Comparison of ENCODE assay signal across 8 mouse cellular contexts in genomic region chr8:83721405-83722025, GRCm38 (mm10). TPM values are rescaled to one million over a fixed set of nuclear protein-coding genes. Genes with fewer than 3 reads are reported as not detected.
A peak's percentile ranks its signal among the peaks of the same experiment; 100 is the strongest.
DNase-seq lines count a peak whose midpoint lies in the region; ATAC-seq and TF ChIP-seq lines count a peak whose summit lies in the region.

No protein-coding gene starts in this region.

- no peaks in the 10 kb centered on the region for H3K9me3 ChIP-seq in kidney, postnatal 0 days (replicated peaks; ENCODE audit: low read length)

- intact Hi-C loops in gastrocnemius, postnatal 36 days (cut with DNase I) = no loop called here

- H3K27me3 ChIP-seq in kidney, postnatal 0 days (ENCODE audit: insufficient read depth, low read length) = no peaks in the 10 kb centered on the region
- no peaks in the 10 kb centered on the region for H3K27me3 ChIP-seq in myocyte (ENCODE audit: control insufficient read depth, insufficient read depth, insufficient read length)

- H3K36me3 ChIP-seq in kidney, postnatal 0 days (ENCODE audit: insufficient read depth, low read length) = peaks cover 66% of the 10 kb centered on the region
- peaks cover 48% of the 10 kb centered on the region for H3K36me3 ChIP-seq in myocyte (ENCODE audit: control insufficient read depth, insufficient read depth)

- peaks cover 37% of the 10 kb centered on the region for H3K79me2 ChIP-seq in myocyte (ENCODE audit: control insufficient read depth, insufficient read depth)

- H3ac ChIP-seq in myocyte (ENCODE audit: control insufficient read depth, insufficient read length) = no peak overlapping the region

- TF ChIP-seq POLR2A in myocyte (IDR thresholded peaks at IDR 0.05; ENCODE audit: insufficient read length, low read depth) = peak; percentile 55

- no peak overlapping the region for H3K4me2 ChIP-seq in kidney, postnatal 0 days (ENCODE audit: low read length)
- no peak overlapping the region for H3K4me2 ChIP-seq in myocyte (ENCODE audit: low read depth)

- DNase-seq in gastrocnemius, postnatal 10 days = peak; percentile 48
- no peak for DNase-seq in gastrocnemius, adult 18-20 months (ENCODE audit: low spot score)
- peak; percentile 44 to 62 for DNase-seq in gastrocnemius, postnatal 36 days
- peak; percentile 45 for DNase-seq in kidney, postnatal 0 days (ENCODE audit: low spot score)
- no peak for DNase-seq in cerebellum, adult 9-11 months
- DNase-seq in layer of hippocampus, adult 18-20 months (ENCODE audit: low spot score in 2 of 2) = no peak
- no peak for DNase-seq in layer of hippocampus, adult 11-12 months (ENCODE audit: low spot score)

- H3K27ac ChIP-seq in kidney, postnatal 0 days = no peak overlapping the region

- H3K4me1 ChIP-seq in kidney, postnatal 0 days (replicated peaks; ENCODE audit: insufficient read depth, low read length) = 0 out of 2 replicates have a peak, but pooled peaks cover 2% of the 10 kb centered on the region

- no peak overlapping the region for H3K4me3 ChIP-seq in kidney, postnatal 0 days (replicated peaks; ENCODE audit: low read depth, low read length)
- H3K4me3 ChIP-seq in myocyte = no peak overlapping the region

- no peak for ATAC-seq in kidney, postnatal 0 days (replicated peaks; ENCODE audit: low FRiP score, low read depth)

- WGBS in kidney, postnatal 0 days = 83% methylated on average over 25 of the region's 25 CpGs

- no peak for TF ChIP-seq CTCF in kidney, postnatal 0 days (IDR thresholded peaks at IDR 0.05; ENCODE audit: low read depth)

- H3K9ac ChIP-seq in kidney, postnatal 0 days (ENCODE audit: low read depth, low read length) = no peak overlapping the region

TF ChIP-seq in myocyte, 11 proteins besides CTCF, POLR2A, EP300 and RAD21:
- TF ChIP-seq MYOG (IDR thresholded peaks at IDR 0.05; ENCODE audit: control insufficient read depth in 1 of 3, insufficient read depth in 1 of 3, insufficient read length in 2 of 3, low read depth in 2 of 3) (no peak), POLR2AphosphoS2 (IDR thresholded peaks at IDR 0.05; ENCODE audit: insufficient read length, low read depth) (peak; percentile 64), CEBPB (IDR thresholded peaks at IDR 0.05; ENCODE audit: insufficient read depth, poor library complexity, severe bottlenecking) (no peak), MYOD1 (IDR thresholded peaks at IDR 0.05; ENCODE audit: control insufficient read depth in 1 of 3, insufficient read length in 2 of 3, low read depth in 2 of 3) (no peak)

RNA-seq across cellular contexts. Expression of gene Ddx39, which starts 6.5 kb away (rescaled TPM):
- 10 to 100 TPM; 19.4 to 20.6 TPM for total RNA-seq in gastrocnemius, postnatal 10 days (2021)
- 10 to 100 TPM; 10.0 to 11.1 TPM for total RNA-seq in gastrocnemius, adult 18-20 months (2021)
- total RNA-seq in gastrocnemius, postnatal 36 days (2021) = 10 to 100 TPM; 11.3 to 12.0 TPM
- polyA plus RNA-seq in kidney, postnatal 0 days (2015; fragmentation: Nextera tagmentation; extraction: Ambion mirVana) = 110 and 128 TPM in 2 replicates
- 113 TPM for polyA plus RNA-seq in myocyte (2012; fragmentation: generic; extraction: Trizol)
- 10 to 100 TPM; 14.9 to 16.8 TPM for total RNA-seq in layer of hippocampus, adult 18-20 months (2021)

RNA-seq across cellular contexts. Expression of gene Adgre5, which starts 19.6 kb away (rescaled TPM):
- 10 to 100 TPM; 40.6 to 59.8 TPM for total RNA-seq in gastrocnemius, postnatal 10 days (2021)
- 10 to 100 TPM; 16.9 to 22.9 TPM for total RNA-seq in gastrocnemius, adult 18-20 months (2021)
- total RNA-seq in gastrocnemius, postnatal 36 days (2021) = 10 to 100 TPM; 21.9 to 22.5 TPM
- 37.8 and 40.8 TPM in 2 replicates for polyA plus RNA-seq in kidney, postnatal 0 days (2015; fragmentation: Nextera tagmentation; extraction: Ambion mirVana)
- 137 TPM for polyA plus RNA-seq in myocyte (2012; fragmentation: generic; extraction: Trizol)
- total RNA-seq in layer of hippocampus, adult 18-20 months (2021) = 10 to 100 TPM in 1 of 2 experiments, 1 to 10 TPM in 1; 8.8 to 10.5 TPM

RNA-seq across cellular contexts. Expression of gene Pkn1, which starts 22.5 kb away (rescaled TPM):
- total RNA-seq in gastrocnemius, postnatal 10 days (2021) = 10 to 100 TPM; 53.4 to 54.7 TPM
- total RNA-seq in gastrocnemius, adult 18-20 months (2021) = 10 to 100 TPM; 23.0 to 24.3 TPM
- total RNA-seq in gastrocnemius, postnatal 36 days (2021) = 10 to 100 TPM; 30.6 to 33.7 TPM
- 31.0 and 33.2 TPM in 2 replicates for polyA plus RNA-seq in kidney, postnatal 0 days (2015; fragmentation: Nextera tagmentation; extraction: Ambion mirVana)
- 34.1 TPM for polyA plus RNA-seq in myocyte (2012; fragmentation: generic; extraction: Trizol)
- 10 to 100 TPM; 43.5 to 46.1 TPM for total RNA-seq in layer of hippocampus, adult 18-20 months (2021)

RNA-seq across cellular contexts. Expression of gene Ptger1, which starts 55.0 kb away (rescaled TPM):
- total RNA-seq in gastrocnemius, postnatal 10 days (2021) = under 1 TPM; 0.14 to 0.38 TPM
- total RNA-seq in gastrocnemius, adult 18-20 months (2021) = under 1 TPM in 1 of 2 experiments, not detected in 1; 0.09 TPM
- under 1 TPM; 0.10 to 0.12 TPM for total RNA-seq in gastrocnemius, postnatal 36 days (2021)
- polyA plus RNA-seq in kidney, postnatal 0 days (2015; fragmentation: Nextera tagmentation; extraction: Ambion mirVana) = 9.4 and 9.8 TPM in 2 replicates
- polyA plus RNA-seq in myocyte (2012; fragmentation: generic; extraction: Trizol) = 0.78 TPM
- total RNA-seq in layer of hippocampus, adult 18-20 months (2021) = under 1 TPM; 0.57 to 0.79 TPM

Comparison
In these comparisons a context has a peak if more than half of its experiments do, and no peak if none do; other contexts are left out.
1. DNase-seq: peak in gastrocnemius, postnatal 10 days (single experiment), gastrocnemius, postnatal 36 days (2 of 2) and kidney, postnatal 0 days (single experiment); none in gastrocnemius, adult 18-20 months (single experiment), cerebellum, adult 9-11 months (single experiment), layer of hippocampus, adult 18-20 months (0 of 2) and layer of hippocampus, adult 11-12 months (single experiment).